Mouse (Mus musculus): Measurements from ENCODE around the gene Tlk2.

DNA sequence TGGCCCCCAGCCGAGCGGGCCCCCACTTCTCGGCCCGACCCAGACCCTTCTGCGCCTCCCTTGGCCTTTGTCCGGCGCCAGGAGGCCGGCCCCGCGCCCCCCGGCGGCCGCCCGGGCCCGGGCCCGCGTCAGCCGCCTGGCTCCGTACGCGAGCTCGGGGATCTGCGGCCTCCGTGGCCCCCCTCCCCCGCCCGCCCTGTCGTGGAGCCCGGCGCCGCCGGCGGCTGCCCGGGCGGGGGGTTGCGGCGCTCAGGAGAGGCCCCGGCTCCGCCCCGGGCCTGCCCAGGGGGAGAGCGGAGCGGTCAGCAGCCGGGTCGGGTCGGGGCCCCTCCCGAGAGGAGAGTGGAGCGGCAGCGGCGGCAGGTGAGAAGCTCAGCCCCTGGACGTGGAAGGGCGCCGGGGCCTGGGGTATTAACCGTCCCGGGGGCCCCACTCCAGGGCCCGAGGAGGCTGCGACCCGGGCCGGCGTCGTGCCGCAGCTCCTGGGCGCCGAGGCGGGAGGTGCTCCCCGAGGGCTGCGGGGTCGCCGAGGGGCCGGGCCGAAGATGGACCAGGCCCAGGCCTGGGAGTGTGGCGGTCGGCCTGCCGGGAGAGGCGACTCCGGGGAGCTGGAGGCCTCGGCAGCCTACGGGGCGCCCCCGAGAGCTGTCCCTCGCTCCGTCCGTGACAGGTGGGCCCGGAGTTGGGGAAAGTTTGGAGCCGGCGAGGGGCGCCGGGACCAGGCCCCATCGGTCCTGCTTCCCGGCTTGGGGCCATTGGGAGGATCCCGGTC, 3.3 kb downstream of the Tlk2 start:
- TF ChIP-seq CTCF (IDR thresholded peaks at IDR 0.05; ENCODE audit: extremely low read depth, insufficient read length, insufficient replicate concordance, low read depth, low read length) (no peak), POLR2A (IDR thresholded peaks at IDR 0.05; ENCODE audit: low read depth, low read length) (no peak)
